Mouse (Mus musculus) forebrain, embryonic 13.5 days (tissue): ENCODE results near the gene Isy1. TPM values are rescaled to one million over a fixed set of nuclear protein-coding genes. Genes with fewer than 3 reads are reported as not detected.

ENCODE experiments used
- ATAC-seq: fragments of 200-750 bp; cut with Nextera tagmentation; 2 replicates; pipeline ENCODE4 v1.8.0; 2017
- H3K27ac ChIP-seq: fragments of 300-500 bp; sonication (generic); 2 replicates; pipeline ENCODE4 v1.5.1; 2015; ENCODE audit warnings: inconsistent platforms, mild to moderate bottlenecking, moderate library complexity
- H3K27me3 ChIP-seq: fragments of 300-500 bp; sonication (generic); 2 replicates; pipeline ENCODE4 v1.6.1; 2015; ENCODE audit warnings: mild to moderate bottlenecking, inconsistent platforms
- H3K36me3 ChIP-seq: fragments of 300-500 bp; sonication (generic); 2 replicates; pipeline ENCODE4 v1.6.1; 2015; ENCODE audit warnings: mild to moderate bottlenecking, inconsistent platforms; ENCODE audit not compliant: poor library complexity, severe bottlenecking
- H3K4me1 ChIP-seq: fragments of 300-500 bp; sonication (generic); 2 replicates; pipeline ENCODE4 v1.6.1; 2015; ENCODE audit warnings: inconsistent platforms
- H3K4me2 ChIP-seq: fragments of 300-500 bp; sonication (generic); 2 replicates; pipeline ENCODE4 v1.6.1; 2015; ENCODE audit warnings: inconsistent platforms, mild to moderate bottlenecking, moderate library complexity
- H3K4me3 ChIP-seq: fragments of 300-500 bp; sonication (generic); 2 replicates; pipeline ENCODE4 v1.5.1; 2015; ENCODE audit warnings: mild to moderate bottlenecking, inconsistent platforms
- H3K9ac ChIP-seq: fragments of 300-500 bp; sonication (generic); 2 replicates; pipeline ENCODE4 v1.6.1; 2015; ENCODE audit warnings: mild to moderate bottlenecking, inconsistent platforms
- H3K9me3 ChIP-seq: fragments of 300-500 bp; sonication (generic); replicated peaks from 2 replicates; pipeline ENCODE4 v1.6.1; 2016; ENCODE audit warnings: inconsistent platforms
- WGBS: fragments of 180-500 bp; shearing (Covaris S2); methylation state at CpG from one replicate; pipeline ENCODE4 v1.1.7; 2015; 5-methylcytosine and 5-hydroxymethylcytosine counted together
- polyA plus RNA-seq: library from polyadenylated mRNA; unstranded; fragments of >200 nt; fragmentation: Nextera tagmentation; extraction: Ambion mirVana; gene quantifications from 2 replicates; pipeline ENCODE4 v1.2.1, GENCODE M21; 2015

Gene Isy1
- polyA plus RNA-seq, 1 experiment from 2014 or later: 49.8 TPM

DNA sequence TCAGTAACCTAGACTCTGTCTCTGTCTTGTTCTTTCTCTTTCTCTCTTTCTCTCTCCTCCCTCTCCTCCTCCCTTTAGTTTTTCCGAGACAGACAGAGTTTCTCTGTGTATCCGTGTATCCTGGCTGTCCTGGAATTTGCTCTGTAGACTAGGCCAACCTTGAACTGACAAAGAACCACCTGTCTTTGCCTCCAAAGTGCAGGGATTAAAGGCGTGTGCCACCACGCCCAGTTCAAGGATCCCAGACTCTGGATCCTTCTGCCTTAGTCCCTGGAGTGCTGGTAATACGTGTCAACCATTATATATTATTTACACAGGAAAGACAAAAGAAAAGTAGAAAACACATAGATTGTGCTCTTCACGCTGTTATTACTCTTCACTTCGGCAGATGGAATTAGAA is 32.6 kb upstream of the Isy1 start:
- Histone ChIP-seq H3K27me3 (no peaks in the 10 kb centered on the region), H3K4me1 (no peaks in the 10 kb centered on the region), H3K4me3 (no peak overlapping the region), H3K4me2 (no peak overlapping the region), H3K27ac (no peak overlapping the region), H3K9ac (no peak overlapping the region), H3K36me3 (no peaks in the 10 kb centered on the region), H3K9me3 (no peaks in the 10 kb centered on the region)
- WGBS: 86% methylated on average over 7 of the region's 7 CpGs
- ATAC-seq: no peak

DNA sequence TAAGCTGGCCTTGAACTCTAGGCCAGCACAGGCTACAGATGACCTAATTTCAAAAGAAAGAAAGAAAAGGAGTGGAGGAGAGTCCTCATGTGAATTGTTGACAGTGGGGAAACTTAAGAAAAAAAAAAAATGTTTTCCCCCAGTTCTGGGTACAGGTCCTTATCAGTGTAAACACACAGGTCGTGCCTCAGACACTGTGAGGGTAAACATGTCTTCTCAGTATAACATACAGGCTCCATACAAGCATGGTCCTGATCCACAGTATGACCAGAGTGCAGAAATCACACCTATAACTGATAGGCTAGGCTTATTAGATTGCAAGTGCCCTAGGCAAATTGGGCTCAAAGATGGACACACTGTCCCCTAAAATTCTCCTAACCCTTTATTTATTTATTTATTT is 31.8 kb upstream of the Isy1 start:
- Histone ChIP-seq H3K9me3 (no peaks in the 10 kb centered on the region), H3K27me3 (no peaks in the 10 kb centered on the region), H3K27ac (no peak overlapping the region), H3K4me3 (no peak overlapping the region), H3K9ac (no peak overlapping the region), H3K4me1 (no peaks in the 10 kb centered on the region), H3K36me3 (no peaks in the 10 kb centered on the region), H3K4me2 (no peak overlapping the region)
- 68% methylated on average over 1 of the region's 1 CpGs for WGBS
- ATAC-seq: no peak

DNA sequence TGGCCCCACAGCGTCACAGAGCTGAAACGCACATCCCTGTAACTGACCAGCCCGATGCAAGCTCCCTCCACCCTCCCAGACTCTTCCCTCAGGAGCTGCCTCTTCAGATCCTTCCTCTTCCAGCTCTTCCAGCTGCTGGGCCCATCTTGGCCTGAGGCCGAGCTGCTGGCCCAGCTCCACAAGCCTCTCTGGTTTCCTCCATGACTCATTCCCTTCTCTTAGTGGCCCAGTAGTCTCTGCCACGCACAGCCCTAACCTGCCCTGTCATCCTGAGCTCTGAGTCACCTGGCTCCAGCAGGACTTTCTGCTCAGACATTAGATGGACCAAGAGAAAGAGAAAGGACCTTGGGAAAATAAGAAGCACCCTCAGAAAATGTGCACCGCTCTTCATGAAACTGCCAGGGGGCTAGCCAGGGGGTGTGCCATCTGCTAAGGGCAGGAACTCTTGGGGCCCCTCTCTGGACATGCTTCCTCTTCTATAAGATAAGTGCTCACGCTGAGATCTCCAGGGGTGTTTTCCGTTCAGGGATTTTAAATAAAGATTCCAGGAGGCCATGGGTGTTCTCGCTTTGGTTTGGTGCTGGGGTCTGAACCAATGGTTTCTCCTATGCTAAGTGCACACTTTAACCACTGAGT is 30.4 kb upstream of the Isy1 start:
- no peaks in the 10 kb centered on the region for H3K27me3 ChIP-seq
- WGBS: 79% methylated on average over 9 of the region's 9 CpGs
- no peak overlapping the region for H3K27ac ChIP-seq
- no peaks in the 10 kb centered on the region for H3K36me3 ChIP-seq
- H3K9me3 ChIP-seq: no peaks in the 10 kb centered on the region
- no peaks in the 10 kb centered on the region for H3K4me1 ChIP-seq
- 0 out of 2 replicates have a peak overlapping the region, but pooled peaks have one; percentile 31 for H3K9ac ChIP-seq
- no peak overlapping the region for H3K4me3 ChIP-seq
- H3K4me2 ChIP-seq: no peak overlapping the region
- no peak for ATAC-seq

DNA sequence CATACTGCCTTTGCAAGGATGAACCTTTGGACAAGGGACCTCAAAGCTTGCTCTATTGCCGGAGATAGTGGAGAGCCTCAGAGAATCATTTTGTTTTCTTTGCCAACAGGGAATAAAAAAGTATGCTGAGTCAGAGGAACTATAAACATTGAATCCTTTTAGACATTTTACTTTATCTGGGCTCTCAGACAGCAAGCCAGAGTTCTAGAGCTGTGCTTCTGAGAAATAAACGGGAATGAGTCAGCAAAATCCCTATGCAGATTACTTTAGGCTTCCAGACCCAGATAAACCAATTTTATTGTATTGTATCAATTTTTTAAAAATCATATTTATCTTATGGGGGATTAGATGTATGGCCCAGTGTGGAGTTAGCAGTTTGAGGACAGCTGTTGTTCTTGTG is 28.7 kb upstream of the Isy1 start:
- Histone ChIP-seq H3K27ac (no peak overlapping the region), H3K27me3 (no peaks in the 10 kb centered on the region), H3K9ac (no peak overlapping the region), H3K36me3 (no peaks in the 10 kb centered on the region), H3K9me3 (no peaks in the 10 kb centered on the region), H3K4me3 (no peak overlapping the region), H3K4me2 (no peak overlapping the region), H3K4me1 (no peaks in the 10 kb centered on the region)
- 83% methylated on average over 2 of the region's 2 CpGs for WGBS
- no peak for ATAC-seq

DNA sequence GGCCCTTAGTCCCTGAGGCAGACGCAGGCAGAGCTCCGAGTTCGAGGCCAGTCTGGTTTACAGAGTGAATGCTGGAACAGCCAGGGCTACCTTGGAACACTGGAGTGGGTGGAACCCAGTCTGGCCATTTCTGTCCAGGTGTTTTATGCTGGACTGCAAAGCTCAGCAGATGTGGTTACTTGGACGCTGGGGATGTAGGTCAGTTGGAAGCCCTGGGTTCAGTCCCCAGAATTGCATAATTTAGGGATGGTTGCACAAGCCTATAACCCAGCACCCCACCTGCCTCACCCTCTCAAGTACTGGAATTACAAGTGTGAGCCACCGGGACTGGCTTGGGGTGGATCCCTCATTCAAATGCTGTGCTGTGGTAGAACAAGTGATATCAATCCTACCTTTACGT is 27.6 kb upstream of the Isy1 start:
- H3K4me3 ChIP-seq: no peak overlapping the region
- H3K4me2 ChIP-seq: no peak overlapping the region
- no peaks in the 10 kb centered on the region for H3K9me3 ChIP-seq
- H3K4me1 ChIP-seq: no peaks in the 10 kb centered on the region
- H3K27ac ChIP-seq: no peak overlapping the region
- no peak overlapping the region for H3K9ac ChIP-seq
- H3K27me3 ChIP-seq: 0 out of 2 replicates have a peak, but pooled peaks cover 4% of the 10 kb centered on the region
- ATAC-seq: no peak
- no peaks in the 10 kb centered on the region for H3K36me3 ChIP-seq
- 85% methylated on average over 6 of the region's 6 CpGs for WGBS

DNA sequence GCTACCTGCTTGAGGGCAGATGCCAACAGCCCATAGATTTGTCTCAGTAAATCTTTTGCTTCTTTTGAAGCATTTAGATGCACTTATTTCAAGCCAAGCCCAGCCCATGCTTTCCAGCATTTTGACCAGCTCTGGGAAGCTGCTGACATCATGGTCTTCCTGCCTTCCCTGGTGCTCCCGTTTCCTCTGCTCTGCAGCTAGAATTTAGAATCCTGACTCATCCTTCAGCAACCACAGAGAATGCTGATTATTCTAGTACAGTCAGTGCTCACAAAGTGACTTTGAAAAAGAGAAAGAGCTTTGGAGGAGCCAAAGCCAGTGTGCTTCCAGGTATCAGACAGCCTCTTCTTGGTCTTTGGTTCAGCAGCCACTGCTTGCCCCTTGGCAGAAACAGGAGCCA is 18.5 kb upstream of the Isy1 start:
- Histone ChIP-seq H3K4me2 (no peak overlapping the region), H3K36me3 (no peaks in the 10 kb centered on the region), H3K4me3 (no peak overlapping the region), H3K9me3 (no peaks in the 10 kb centered on the region), H3K4me1 (no peaks in the 10 kb centered on the region), H3K27me3 (0 out of 2 replicates have a peak, but pooled peaks cover 4% of the 10 kb centered on the region), H3K9ac (no peak overlapping the region), H3K27ac (no peak overlapping the region)
- ATAC-seq: no peak
- 69% methylated on average over 1 of the region's 1 CpGs for WGBS

DNA sequence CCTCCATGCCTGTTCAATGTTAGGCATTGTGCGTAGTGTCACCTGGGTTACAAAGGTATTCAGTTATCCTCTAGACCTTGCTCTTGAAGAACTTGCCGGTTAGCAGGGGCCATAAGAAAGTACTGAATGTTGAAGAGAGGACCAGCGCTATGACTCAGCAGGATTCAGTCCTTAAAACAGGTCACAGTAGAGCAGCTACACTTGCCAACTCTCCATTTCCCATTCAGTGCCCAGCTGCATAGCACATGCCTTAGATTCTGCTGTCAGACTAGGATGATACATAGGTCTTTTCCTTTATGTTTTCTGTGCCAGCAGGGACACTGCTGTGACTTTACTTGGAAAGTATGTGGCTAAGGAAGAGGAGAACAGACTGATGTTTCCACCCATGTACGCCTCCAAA is 14.8 kb upstream of the Isy1 start:
- Histone ChIP-seq H3K4me2 (no peak overlapping the region), H3K4me3 (no peak overlapping the region), H3K27me3 (no peaks in the 10 kb centered on the region), H3K9me3 (no peaks in the 10 kb centered on the region), H3K9ac (no peak overlapping the region), H3K4me1 (peaks cover 17% of the 10 kb centered on the region), H3K27ac (no peak overlapping the region), H3K36me3 (0 out of 2 replicates have a peak, but pooled peaks cover 5% of the 10 kb centered on the region)
- no peak for ATAC-seq
- WGBS: 87% methylated on average over 4 of the region's 4 CpGs

DNA sequence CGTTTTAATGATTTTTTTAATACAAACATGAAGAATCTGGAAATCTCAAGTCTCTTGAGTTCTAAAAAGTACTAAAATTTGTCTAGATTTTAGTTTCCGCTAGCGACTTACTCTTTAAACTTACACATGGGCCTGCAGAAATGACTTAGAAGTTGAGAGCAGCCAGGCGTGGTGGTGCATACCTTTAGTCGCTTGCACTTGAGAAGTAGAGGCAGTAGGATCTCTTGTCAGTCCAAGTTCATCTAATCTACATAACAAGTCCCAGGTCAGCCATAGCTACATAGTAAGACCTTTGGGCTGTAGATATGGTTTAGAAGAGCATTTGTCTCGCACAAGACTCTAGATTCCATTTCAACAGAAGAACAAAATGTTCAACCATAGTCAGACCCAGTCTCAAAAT is 13.3 kb upstream of the Isy1 start:
- Histone ChIP-seq H3K4me3 (peak overlapping the region; percentile 98; the same call in 1 of the 2 replicates), H3K9ac (no peak overlapping the region), H3K27ac (no peak overlapping the region), H3K9me3 (no peaks in the 10 kb centered on the region), H3K36me3 (0 out of 2 replicates have a peak, but pooled peaks cover 6% of the 10 kb centered on the region), H3K27me3 (no peaks in the 10 kb centered on the region), H3K4me2 (no peak overlapping the region), H3K4me1 (peaks cover 33% of the 10 kb centered on the region)
- ATAC-seq: no peak
- WGBS: 85% methylated on average over 6 of the region's 6 CpGs

DNA sequence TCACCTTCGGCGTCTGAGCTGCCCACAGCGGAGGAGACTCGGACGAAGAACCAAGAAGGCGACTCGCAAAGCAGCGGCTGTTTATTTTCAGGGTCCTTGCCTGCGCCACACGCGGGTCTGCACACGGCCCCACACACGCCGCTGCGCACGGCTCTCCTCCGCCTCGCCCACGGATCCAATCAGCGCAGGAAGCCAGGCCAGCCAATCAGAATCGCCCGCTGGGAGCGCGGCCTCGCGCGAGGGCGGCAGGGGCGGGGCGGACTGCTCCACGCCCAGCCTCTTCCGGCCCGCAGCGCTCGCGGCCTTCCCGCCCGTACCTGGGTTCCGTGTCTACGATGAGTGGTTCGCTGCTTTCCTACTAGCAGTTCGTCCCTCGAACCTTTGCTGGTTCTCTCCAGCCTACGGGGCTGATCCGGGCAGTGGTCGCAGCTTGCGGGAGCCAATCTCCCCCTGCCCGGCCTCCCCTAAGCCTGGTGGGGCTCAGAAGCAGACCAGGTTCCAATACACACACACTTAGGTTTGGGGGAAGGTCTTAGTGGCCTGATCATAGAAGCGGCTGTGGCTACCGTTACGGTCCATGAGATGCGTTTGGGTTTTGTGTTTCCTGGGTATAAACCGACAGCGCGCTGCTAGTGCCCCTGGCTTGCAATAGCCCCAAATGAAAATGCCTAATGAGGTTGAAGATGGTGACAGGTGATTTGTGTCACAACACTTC is 12.5 kb upstream of the Isy1 start, which contains the start of gene Cnbp:
Gene Cnbp (minus strand): TSS at position 207 of the 715 bp plus-strand sequence.
- no peaks in the 10 kb centered on the region for H3K27me3 ChIP-seq
- H3K4me3 ChIP-seq: peak within 1 kb of the TSS; percentile 98
- H3K4me2 ChIP-seq: peak within 1 kb of the TSS; percentile 85
- H3K4me1 ChIP-seq: peaks cover 35% of the 10 kb centered on the region
- ATAC-seq: peak; percentile 99
- peak within 1 kb of the TSS; percentile 100 for H3K9ac ChIP-seq
- under 1% methylated on average over 52 of the region's 55 CpGs for WGBS
- H3K27ac ChIP-seq: peak within 1 kb of the TSS; percentile 92
- 0 out of 2 replicates have a peak, but pooled peaks cover 6% of the 10 kb centered on the region for H3K36me3 ChIP-seq
- no peaks in the 10 kb centered on the region for H3K9me3 ChIP-seq

DNA sequence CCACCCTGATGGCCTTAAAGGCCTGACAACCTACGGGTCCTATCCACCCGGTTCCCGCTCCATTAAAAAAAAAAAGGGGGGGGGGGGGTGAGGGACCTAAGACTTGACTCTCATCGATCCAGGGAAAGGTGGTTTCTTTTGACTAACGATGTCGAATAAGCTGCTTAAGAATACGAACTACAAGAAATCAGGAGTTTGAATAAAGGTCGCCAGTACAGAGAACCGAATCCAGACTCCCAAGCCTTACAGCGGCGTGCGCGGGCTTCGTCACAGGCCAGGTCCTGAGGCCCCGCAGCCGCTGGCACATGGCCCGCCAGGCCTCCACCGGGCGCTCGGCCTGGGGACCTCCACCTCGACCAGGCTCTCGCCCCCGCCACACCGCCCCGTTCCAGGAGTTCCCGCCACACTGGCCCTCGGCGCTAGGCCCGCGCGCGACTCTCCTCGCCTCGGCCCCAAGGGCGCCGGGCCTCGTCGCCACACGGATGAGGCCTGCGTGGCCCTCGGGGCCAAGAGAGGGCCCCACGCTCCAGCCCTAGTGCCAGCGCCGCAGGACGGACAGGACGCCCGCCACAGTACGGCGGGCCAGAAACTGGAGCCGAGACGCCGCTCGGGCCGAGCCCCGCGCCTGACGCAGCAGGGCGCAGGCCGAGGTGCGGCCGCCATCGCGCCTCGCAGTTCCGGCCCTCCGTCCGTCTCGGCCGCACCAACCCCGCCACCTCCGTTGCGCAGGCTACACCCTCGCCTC is 11.7 kb upstream of the Isy1 start:
- no peaks in the 10 kb centered on the region for H3K27me3 ChIP-seq
- H3K9me3 ChIP-seq: no peaks in the 10 kb centered on the region
- peak overlapping the region; percentile 98 for H3K4me3 ChIP-seq
- peak overlapping the region; percentile 100 for H3K9ac ChIP-seq
- peak; percentile 73 for ATAC-seq
- H3K4me2 ChIP-seq: peak overlapping the region; percentile 85
- H3K36me3 ChIP-seq: peaks cover 9% of the 10 kb centered on the region
- H3K27ac ChIP-seq: peak overlapping the region; percentile 92
- 0% methylated on average over 60 of the region's 73 CpGs for WGBS
- H3K4me1 ChIP-seq: peaks cover 35% of the 10 kb centered on the region

DNA sequence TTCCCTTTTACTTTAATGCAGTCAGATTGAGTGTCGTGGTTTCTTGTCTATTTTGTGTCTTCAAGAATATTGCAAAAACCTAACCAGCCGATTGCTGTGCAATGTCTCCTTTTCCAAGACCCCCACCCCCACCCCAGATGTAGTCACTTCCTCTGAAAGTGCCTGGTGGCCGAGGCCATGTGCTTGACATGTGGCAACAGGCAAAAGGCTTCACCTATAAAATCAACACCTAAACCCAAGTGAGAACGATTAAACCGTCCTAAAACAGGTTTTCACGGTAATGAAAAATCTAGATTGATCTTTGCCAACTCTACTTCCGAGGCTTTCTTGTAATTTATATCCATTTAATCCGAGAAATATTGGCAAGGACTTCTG is 11.2 kb upstream of the Isy1 start:
- no peak for ATAC-seq
- H3K4me2 ChIP-seq: peak overlapping the region; percentile 85
- H3K36me3 ChIP-seq: peaks cover 14% of the 10 kb centered on the region
- peak overlapping the region; percentile 98 for H3K4me3 ChIP-seq
- no peaks in the 10 kb centered on the region for H3K27me3 ChIP-seq
- peak overlapping the region; percentile 100 for H3K9ac ChIP-seq
- peaks cover 35% of the 10 kb centered on the region for H3K4me1 ChIP-seq
- under 1% methylated on average over 8 of the region's 8 CpGs for WGBS
- H3K9me3 ChIP-seq: no peaks in the 10 kb centered on the region
- H3K27ac ChIP-seq: no peak overlapping the region

DNA sequence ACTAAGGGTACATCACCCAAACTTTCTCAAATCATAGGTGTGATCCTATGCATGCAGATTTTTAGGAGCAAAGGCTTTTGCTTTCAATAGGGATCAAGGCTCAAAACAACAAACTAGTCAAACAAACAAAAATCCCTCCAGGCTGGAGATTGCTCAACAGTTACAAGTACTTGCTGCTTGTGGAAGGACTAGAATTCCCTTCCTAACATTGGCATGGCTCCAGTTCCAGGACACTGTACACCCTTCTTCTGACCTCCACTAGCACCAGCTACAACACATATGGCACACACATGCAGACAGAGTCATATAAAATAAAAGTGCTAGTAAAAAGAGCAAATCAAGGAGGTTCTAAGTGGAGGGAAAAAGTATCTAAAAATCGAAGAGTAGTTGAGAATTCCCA is 8.2 kb upstream of the Isy1 start:
- Histone ChIP-seq H3K4me1 (peaks cover 35% of the 10 kb centered on the region), H3K27ac (no peak overlapping the region), H3K9me3 (no peaks in the 10 kb centered on the region), H3K27me3 (no peaks in the 10 kb centered on the region), H3K4me2 (peak overlapping the region; percentile 10; the same call in 1 of the 2 replicates), H3K4me3 (no peak overlapping the region), H3K36me3 (peaks cover 42% of the 10 kb centered on the region), H3K9ac (no peak overlapping the region)
- WGBS: 93% methylated on average over 1 of the region's 1 CpGs
- no peak for ATAC-seq
